Mouse (Mus musculus): ENCODE measurements around the gene Slc25a23. TPM values are rescaled to one million over a fixed set of nuclear protein-coding genes. Genes with fewer than 3 reads are reported as not detected.
"Not testable (repeated sequence)": the region's sequence is repeated elsewhere in the genome, so short reads cannot be mapped to it uniquely, and the experiment has no call there.

Slc25a23 gene
- polyA plus RNA-seq, 1 experiment from 2014 or later, result 12.7 TPM

DNA sequence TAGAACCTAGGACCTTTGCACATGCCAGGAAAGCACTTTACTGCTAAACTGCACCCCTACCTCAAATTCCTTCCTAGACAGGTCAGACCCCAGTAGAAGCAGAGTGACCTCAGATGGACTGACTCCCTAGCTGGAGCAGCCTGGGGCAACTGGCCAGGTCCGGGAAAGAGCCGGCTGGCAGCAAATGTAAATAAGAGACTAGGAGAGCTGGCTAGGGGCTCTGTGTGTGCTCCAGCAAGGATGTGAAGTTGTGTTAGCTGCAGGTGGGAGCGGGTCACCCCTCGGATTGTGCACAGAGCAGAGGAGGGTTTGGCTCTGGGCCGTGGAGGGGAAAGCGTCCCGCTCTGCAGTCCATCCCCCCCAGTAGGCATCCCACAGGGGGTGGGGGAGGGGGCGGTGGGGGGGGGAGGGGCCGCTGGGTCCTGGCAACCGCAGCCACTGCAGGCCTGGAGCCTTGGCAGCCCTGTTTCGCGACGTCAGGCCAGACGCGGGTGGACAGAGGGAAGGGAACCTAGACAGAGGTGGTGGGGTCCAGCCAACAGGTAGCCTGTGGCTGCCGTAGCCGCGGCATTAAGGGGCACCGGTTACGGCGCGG lies 675 bp downstream of the Slc25a23 start, which contains the start of gene Crb3:
Crb3 (plus strand) TSS at position 215 of the 595 bp plus-strand sequence.
- WGBS (ENCODE audit: insufficient replicate concordance), result 10% methylated on average over 11 of the region's 22 CpGs
- Histone ChIP-seq H3K4me1 (ENCODE audit: insufficient read depth) (peaks cover 28% of the 10 kb centered on the region), H3K27me3 (ENCODE audit: insufficient read depth, low read length) (peaks cover 32% of the 10 kb centered on the region), H3K9me3 (ENCODE audit: low read length) (no peaks in the 10 kb centered on the region), H3K36me3 (replicated peaks; ENCODE audit: insufficient read depth, low read length) (peaks cover 6% of the 10 kb centered on the region; the same call in 1 of the 2 replicates), H3K4me2 (ENCODE audit: low read depth, low read length) (peak within 1 kb of the TSS; percentile 81), H3K4me3 (ENCODE audit: low read depth, low read length) (peak within 1 kb of the TSS; percentile 75), H3K27ac (ENCODE audit: low read depth) (peak within 1 kb of the TSS; percentile 91), H3K9ac (replicated peaks) (peak within 1 kb of the TSS; percentile 77)
- 0 out of 2 replicates have a peak, but pooled peaks have one; percentile 6 for ATAC-seq
- TF ChIP-seq CTCF (IDR thresholded peaks at IDR 0.05; ENCODE audit: low read depth) (no peak), EP300 (IDR thresholded peaks at IDR 0.05; ENCODE audit: low read depth) (no peak)
- peak; percentile 54 for DNase-seq

DNA sequence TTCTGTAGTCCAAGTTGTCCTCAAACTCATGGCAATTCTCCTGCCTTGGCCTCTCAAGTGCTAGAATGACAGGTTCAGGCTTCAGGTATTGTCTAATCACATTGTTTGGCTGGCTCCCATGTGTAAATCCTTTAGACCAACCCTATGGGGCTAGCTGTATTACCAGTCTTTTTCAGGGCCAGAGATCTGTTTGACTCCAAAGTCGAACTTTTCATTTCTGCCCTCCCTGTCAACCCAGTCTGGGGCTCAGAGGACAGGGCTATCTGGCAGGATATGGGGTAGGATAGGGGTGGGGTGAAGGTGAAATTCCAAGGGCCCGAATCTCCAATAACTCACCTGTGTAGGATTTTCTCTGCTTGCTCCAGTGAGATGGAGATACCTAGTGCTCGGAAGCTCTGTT lies 3.4 kb downstream of the Slc25a23 start:
- H3K4me3 ChIP-seq (ENCODE audit: low read depth, low read length), result no peak overlapping the region
- H3K4me2 ChIP-seq (ENCODE audit: low read depth, low read length), result no peak overlapping the region; the same call in 1 of the 2 replicates
- peaks cover 22% of the 10 kb centered on the region for H3K36me3 ChIP-seq (replicated peaks; ENCODE audit: insufficient read depth, low read length)
- H3K9ac ChIP-seq (replicated peaks), result no peak overlapping the region
- peaks cover 20% of the 10 kb centered on the region for H3K4me1 ChIP-seq (ENCODE audit: insufficient read depth)
- peak overlapping the region; percentile 67 for H3K27ac ChIP-seq (ENCODE audit: low read depth)
- TF ChIP-seq EP300 (IDR thresholded peaks at IDR 0.05; ENCODE audit: low read depth) (no peak), CTCF (IDR thresholded peaks at IDR 0.05; ENCODE audit: low read depth) (no peak)
- peaks cover 13% of the 10 kb centered on the region for H3K27me3 ChIP-seq (ENCODE audit: insufficient read depth, low read length)
- 60% methylated on average over 3 of the region's 3 CpGs for WGBS (ENCODE audit: insufficient replicate concordance)
- ATAC-seq, result peak; percentile 28
- DNase-seq, result no peak
- no peaks in the 10 kb centered on the region for H3K9me3 ChIP-seq (ENCODE audit: low read length)

DNA sequence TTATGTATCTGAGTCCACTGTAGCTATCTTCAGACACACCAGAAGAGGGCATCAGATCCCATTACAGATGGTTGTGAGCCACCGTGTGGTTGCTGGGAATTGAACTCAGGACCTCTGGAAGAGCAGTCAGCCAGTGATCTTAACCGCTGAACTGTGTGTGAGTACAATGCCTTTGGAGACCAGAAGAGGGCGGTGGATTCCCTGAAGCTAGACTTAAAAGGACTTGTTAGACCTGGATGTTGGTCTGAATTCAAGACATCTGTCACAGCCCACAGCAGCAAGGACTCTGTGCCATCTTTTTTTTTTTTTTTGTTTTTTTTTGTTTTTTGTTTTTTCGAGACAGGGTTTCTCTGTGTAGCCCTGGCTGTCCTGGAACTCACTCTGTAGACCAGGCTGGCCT lies 8.0 kb downstream of the Slc25a23 start:
- not testable (repeated sequence) for H3K9me3 ChIP-seq (ENCODE audit: low read length); DNase-seq; H3K4me1 ChIP-seq (ENCODE audit: insufficient read depth); H3K9ac ChIP-seq (replicated peaks); H3K4me2 ChIP-seq (ENCODE audit: low read depth, low read length); H3K27ac ChIP-seq (ENCODE audit: low read depth); H3K4me3 ChIP-seq (ENCODE audit: low read depth, low read length); H3K27me3 ChIP-seq (ENCODE audit: insufficient read depth, low read length); ATAC-seq
- peak; percentile 56 for TF ChIP-seq CTCF (IDR thresholded peaks at IDR 0.05; ENCODE audit: low read depth)
- 73% methylated on average over 4 of the region's 4 CpGs for WGBS (ENCODE audit: insufficient replicate concordance)
- peaks cover 29% of the 10 kb centered on the region for H3K36me3 ChIP-seq (replicated peaks; ENCODE audit: insufficient read depth, low read length)

DNA sequence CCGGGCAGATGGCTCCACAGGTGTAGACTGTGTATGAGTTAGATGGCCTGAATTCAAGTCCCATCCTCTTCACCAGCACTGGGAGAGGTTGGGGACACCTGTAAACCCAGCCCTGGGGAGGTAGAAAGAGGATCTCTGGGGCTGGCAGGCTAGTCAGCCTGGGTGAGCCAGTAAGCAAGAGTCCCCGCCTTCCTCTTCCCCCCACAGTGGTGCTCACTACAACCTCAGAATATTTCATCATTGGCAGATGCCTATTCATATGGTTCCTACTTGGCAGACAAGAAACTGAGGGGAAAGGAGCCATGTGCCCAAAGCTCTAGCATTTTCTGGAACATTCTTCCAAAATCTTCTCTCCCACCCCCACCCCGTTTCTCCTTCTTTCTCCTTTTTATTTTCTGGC lies 10.8 kb downstream of the Slc25a23 start:
- H3K36me3 ChIP-seq (replicated peaks; ENCODE audit: insufficient read depth, low read length), result peaks cover 26% of the 10 kb centered on the region
- no peak overlapping the region for H3K9ac ChIP-seq (replicated peaks)
- H3K4me1 ChIP-seq (ENCODE audit: insufficient read depth), result no peaks in the 10 kb centered on the region
- H3K4me3 ChIP-seq (ENCODE audit: low read depth, low read length), result no peak overlapping the region
- no peak for DNase-seq
- TF ChIP-seq EP300 (IDR thresholded peaks at IDR 0.05; ENCODE audit: low read depth), result no peak
- TF ChIP-seq CTCF (IDR thresholded peaks at IDR 0.05; ENCODE audit: low read depth), result no peak
- 70% methylated on average over 3 of the region's 3 CpGs for WGBS (ENCODE audit: insufficient replicate concordance)
- H3K27ac ChIP-seq (ENCODE audit: low read depth), result no peak overlapping the region
- H3K27me3 ChIP-seq (ENCODE audit: insufficient read depth, low read length), result no peaks in the 10 kb centered on the region
- no peaks in the 10 kb centered on the region for H3K9me3 ChIP-seq (ENCODE audit: low read length)
- ATAC-seq, result no peak
- H3K4me2 ChIP-seq (ENCODE audit: low read depth, low read length), result no peak overlapping the region

DNA sequence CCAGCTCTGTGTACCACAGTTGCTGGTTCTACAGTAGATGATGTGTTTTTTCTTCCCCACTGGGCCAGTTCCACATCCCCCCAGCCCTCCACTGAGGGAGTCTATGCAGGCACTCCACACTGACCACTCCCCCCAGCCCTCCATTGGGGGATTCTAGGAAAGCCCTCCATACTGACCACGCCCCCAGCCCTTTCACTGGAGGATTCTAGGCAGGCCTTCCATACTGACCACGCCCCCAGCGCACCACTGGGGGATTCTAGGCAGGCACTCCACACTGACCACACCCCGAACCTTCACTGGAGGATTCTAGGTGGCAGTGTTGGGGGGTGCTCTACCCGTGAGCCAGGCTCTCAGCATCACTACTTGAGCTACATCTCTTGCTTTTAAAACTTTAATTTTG lies 12.3 kb downstream of the Slc25a23 start:
- no peak for DNase-seq
- Histone ChIP-seq H3K36me3 (replicated peaks; ENCODE audit: insufficient read depth, low read length) (peaks cover 13% of the 10 kb centered on the region; the same call in 1 of the 2 replicates), H3K27me3 (ENCODE audit: insufficient read depth, low read length) (no peaks in the 10 kb centered on the region), H3K4me1 (ENCODE audit: insufficient read depth) (no peaks in the 10 kb centered on the region), H3K9me3 (ENCODE audit: low read length) (no peaks in the 10 kb centered on the region), H3K9ac (replicated peaks) (no peak overlapping the region), H3K4me3 (ENCODE audit: low read depth, low read length) (no peak overlapping the region), H3K27ac (ENCODE audit: low read depth) (no peak overlapping the region), H3K4me2 (ENCODE audit: low read depth, low read length) (no peak overlapping the region)
- no peak for ATAC-seq
- TF ChIP-seq EP300 (IDR thresholded peaks at IDR 0.05; ENCODE audit: low read depth) (no peak), CTCF (IDR thresholded peaks at IDR 0.05; ENCODE audit: low read depth) (no peak)
- WGBS (ENCODE audit: insufficient replicate concordance), result 69% methylated on average over 5 of the region's 5 CpGs

DNA sequence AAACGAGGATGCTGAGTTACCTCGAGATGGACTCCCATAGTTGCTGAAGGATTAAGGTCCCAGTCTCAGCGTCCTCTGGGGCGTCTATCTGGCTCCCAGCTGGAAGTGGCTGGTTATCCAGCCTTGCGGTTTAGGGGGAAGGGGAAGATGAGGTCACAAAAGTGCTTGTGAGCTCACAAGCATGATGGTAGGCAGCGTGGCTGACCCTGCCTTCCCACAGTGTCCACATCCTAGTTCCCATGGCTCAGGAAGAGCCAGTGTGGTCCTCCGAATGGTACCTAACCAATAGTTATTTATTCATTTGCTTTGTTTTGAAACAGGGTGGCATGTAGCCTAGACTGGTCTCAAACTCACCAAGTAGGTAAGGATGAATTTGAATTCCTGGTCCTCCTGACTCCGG lies 18.1 kb downstream of the Slc25a23 start, which contains the start of gene Slc25a41:
Slc25a41 (minus strand) TSS at position 101 of the 400 bp plus-strand sequence.
- WGBS (ENCODE audit: insufficient replicate concordance), result 74% methylated on average over 8 of the region's 8 CpGs
- no peak for TF ChIP-seq EP300 (IDR thresholded peaks at IDR 0.05; ENCODE audit: low read depth)
- TF ChIP-seq CTCF (IDR thresholded peaks at IDR 0.05; ENCODE audit: low read depth), result no peak
- Histone ChIP-seq H3K4me1 (ENCODE audit: insufficient read depth) (no peaks in the 10 kb centered on the region; the same call in 1 of the 2 replicates), H3K36me3 (replicated peaks; ENCODE audit: insufficient read depth, low read length) (0 out of 2 replicates have a peak, but pooled peaks cover 3% of the 10 kb centered on the region), H3K4me2 (ENCODE audit: low read depth, low read length) (no peak within 1 kb of the TSS), H3K9ac (replicated peaks) (no peak within 1 kb of the TSS), H3K27ac (ENCODE audit: low read depth) (no peak within 1 kb of the TSS), H3K4me3 (ENCODE audit: low read depth, low read length) (no peak within 1 kb of the TSS), H3K9me3 (ENCODE audit: low read length) (no peaks in the 10 kb centered on the region), H3K27me3 (ENCODE audit: insufficient read depth, low read length) (no peaks in the 10 kb centered on the region)
- ATAC-seq (no peak), DNase-seq (no peak)
